Mouse (Mus musculus): Measurements from ENCODE around the gene Slc35c2.

GRCm38 (mm10) chr2:165258321-165258720, 29.3 kb downstream of the Slc35c2 start:
- no peak for TF ChIP-seq POLR2A (IDR thresholded peaks at IDR 0.05; ENCODE audit: borderline replicate concordance, extremely low read depth, low read depth, low read length)
- no peak for TF ChIP-seq CTCF (IDR thresholded peaks at IDR 0.05; ENCODE audit: insufficient read depth, low read length)
